Mouse (Mus musculus) MEL (cell line): ENCODE data around the gene Uqcr11.

Experiments
- CHD2 ChIP-seq: IDR thresholded peaks from 2 replicates; pipeline ENCODE4 v1.6.1; 2011; ENCODE audit warnings: low read length, improper control_type of control experiment
- CTCF ChIP-seq, 3 experiments: IDR thresholded peaks in 2 of 3; conservative IDR thresholded peaks in 1 of 3; 2 replicates each; pipeline ENCODE4 v1.5.1; 2011 to 2012; ENCODE audit warnings: low read length in 3 of 3, low read depth in 2 of 3, mild to moderate bottlenecking in 2 of 3, improper control_type of control experiment in 1 of 3, inconsistent platforms in 1 of 3, mixed read lengths in 1 of 3, moderate library complexity in 1 of 3; ENCODE audit not compliant: control insufficient read depth in 1 of 3, insufficient read depth in 1 of 3, poor library complexity in 1 of 3, severe bottlenecking in 1 of 3
- MAZ ChIP-seq: IDR thresholded peaks from 2 replicates; pipeline ENCODE4 v1.6.1; 2012; ENCODE audit warnings: low read depth, mild to moderate bottlenecking, inconsistent platforms, low read length, improper control_type of control experiment
- MYC ChIP-seq: IDR thresholded peaks from 2 replicates; pipeline ENCODE4 v1.6.1; 2011; ENCODE audit warnings: low read depth, mild to moderate bottlenecking, low read length, improper control_type of control experiment, moderate library complexity
- POLR2A ChIP-seq, 2 experiments: IDR thresholded peaks; 2 replicates each; pipeline ENCODE4 v1.6.1; 2011 to 2012; ENCODE audit warnings: low read length in 2 of 2, mild to moderate bottlenecking in 2 of 2, control low read depth in 1 of 2, improper control_type of control experiment in 1 of 2, low read depth in 1 of 2, moderate library complexity in 1 of 2; ENCODE audit not compliant: control insufficient read depth in 1 of 2, insufficient read depth in 1 of 2, poor library complexity in 1 of 2
- POLR2AphosphoS2 ChIP-seq: IDR thresholded peaks from 2 replicates; pipeline ENCODE4 v1.6.1; 2011; ENCODE audit warnings: low read length, improper control_type of control experiment
- TAL1 ChIP-seq: IDR thresholded peaks from 2 replicates; pipeline ENCODE4 v1.6.1; 2012; ENCODE audit warnings: mild to moderate bottlenecking, inconsistent platforms, low read length, moderate library complexity, mixed read lengths
- TBP ChIP-seq: IDR thresholded peaks from 2 replicates; pipeline ENCODE4 v1.8.0; 2011; ENCODE audit warnings: low read depth, low read length, improper control_type of control experiment
- TCF12 ChIP-seq: IDR thresholded peaks from 2 replicates; pipeline ENCODE4 v1.6.1; 2014; ENCODE audit warnings: low read depth, mild to moderate bottlenecking, inconsistent platforms, low read length, improper control_type of control experiment, moderate library complexity
- ZC3H11A ChIP-seq: IDR thresholded peaks from 2 replicates; pipeline ENCODE4 v1.6.1; 2012; ENCODE audit warnings: low read depth, mild to moderate bottlenecking, inconsistent platforms, low read length, improper control_type of control experiment
- ZKSCAN1 ChIP-seq: IDR thresholded peaks from 2 replicates; pipeline ENCODE4 v1.6.1; 2012; ENCODE audit warnings: low read depth, mild to moderate bottlenecking, inconsistent platforms, low read length, improper control_type of control experiment, moderate library complexity
- ZMIZ1 ChIP-seq: IDR thresholded peaks from 2 replicates; pipeline ENCODE4 v1.6.1; 2012; ENCODE audit warnings: low read depth, mild to moderate bottlenecking, inconsistent platforms, low read length, improper control_type of control experiment, moderate library complexity
- ZNF384 ChIP-seq: IDR thresholded peaks from 2 replicates; pipeline ENCODE4 v1.6.1; 2012; ENCODE audit warnings: low read depth, mild to moderate bottlenecking, inconsistent platforms, low read length, improper control_type of control experiment

DNA sequence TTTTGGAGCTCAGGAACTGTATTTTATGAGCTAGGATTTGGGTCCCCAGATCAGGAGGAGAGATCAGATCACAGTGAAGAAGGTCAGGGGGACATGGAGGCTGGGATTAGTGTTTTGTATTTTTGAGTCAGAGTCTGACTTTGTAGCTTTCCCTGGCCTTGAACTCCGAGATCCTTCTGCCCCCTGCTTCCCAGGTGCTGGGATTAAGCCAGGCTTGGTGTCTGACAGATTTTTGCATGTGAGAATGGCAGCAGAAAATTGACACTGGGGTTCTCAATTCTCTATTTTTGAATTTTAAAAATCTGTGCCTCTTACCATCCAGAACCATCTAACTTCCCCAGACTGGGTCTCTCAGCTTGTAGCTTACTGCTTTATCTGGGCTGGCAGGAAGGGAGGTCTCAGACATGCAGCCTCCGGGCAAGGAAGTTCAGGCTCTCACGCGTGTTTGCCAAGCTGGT, 5.9 kb downstream of the Uqcr11 start:
- TF ChIP-seq ZMIZ1 (peak; percentile 6; the same call in 1 of the 2 replicates), POLR2AphosphoS2 (no peak; the same call in none of the 2 replicates), MAZ (no peak), MYC (0 out of 2 replicates have a peak, but pooled peaks have one; percentile 21), CTCF (IDR thresholded peaks at IDR 0.05 in 2 of 3, conservative IDR thresholded peaks at IDR 0.05 in 1 of 3; ENCODE audit: control insufficient read depth in 1 of 3, insufficient read depth in 1 of 3, low read depth in 2 of 3, low read length in 3 of 3, poor library complexity in 1 of 3, severe bottlenecking in 1 of 3) (no peak), TAL1 (no peak), CHD2 (no peak), TBP (no peak), TCF12 (no peak), POLR2A (IDR thresholded peaks at IDR 0.05; ENCODE audit: control insufficient read depth in 1 of 2, insufficient read depth in 1 of 2, low read depth in 1 of 2, low read length in 2 of 2, poor library complexity in 1 of 2) (no peak), ZC3H11A (no peak), ZKSCAN1 (no peak), ZNF384 (no peak)
